Mouse (Mus musculus) liver, embryonic 14.5 days (tissue): ENCODE results near the gene Clp1. TPM values are rescaled to one million over a fixed set of nuclear protein-coding genes. Genes with fewer than 3 reads are reported as not detected.

ENCODE experiments used
- ATAC-seq: fragments of 200-750 bp; cut with Nextera tagmentation; 2 replicates; pipeline ENCODE4 v1.8.0; 2017; ENCODE audit warnings: moderate number of reproducible peaks, mild to moderate bottlenecking, moderate library complexity; ENCODE audit not compliant: insufficient read depth
- DNase-seq, 3 experiments: peaks; one replicate each; pipeline ENCODE4 v3.0.0-alpha.2; 2012 to 2013; ENCODE audit warnings: low read depth in 3 of 3, low spot score in 3 of 3
- H3K27ac ChIP-seq: fragments of 300-500 bp; sonication (generic); 2 replicates; pipeline ENCODE4 v1.5.1; 2014; ENCODE audit warnings: moderate library complexity, mild to moderate bottlenecking, control low read depth, inconsistent platforms
- H3K27me3 ChIP-seq: fragments of 300-500 bp; sonication (generic); 2 replicates; pipeline ENCODE4 v1.6.1; 2014; ENCODE audit warnings: mild to moderate bottlenecking, low read length, moderate library complexity; ENCODE audit not compliant: control insufficient read depth, insufficient read depth
- H3K36me3 ChIP-seq: fragments of 300-500 bp; sonication (generic); replicated peaks from 2 replicates; pipeline ENCODE4 v1.6.1; 2014; ENCODE audit warnings: low read depth; ENCODE audit not compliant: control insufficient read depth, insufficient read depth
- H3K4me1 ChIP-seq, 2 experiments: fragments of 200-500 bp in 1 of 2; fragments of 300-500 bp in 1 of 2; sonication (generic) in 1 of 2; replicated peaks; 2 replicates each; pipeline ENCODE4 v1.6.1; 2012 to 2014; ENCODE audit warnings: antibody characterized with exemption in 1 of 2, inconsistent platforms in 1 of 2, low read length in 1 of 2; ENCODE audit not compliant: control insufficient read depth in 2 of 2, insufficient read depth in 2 of 2
- H3K4me2 ChIP-seq: fragments of 300-500 bp; sonication (generic); 2 replicates; pipeline ENCODE4 v1.6.1; 2014; ENCODE audit warnings: low read depth, mild to moderate bottlenecking, control low read depth, moderate library complexity
- H3K4me3 ChIP-seq, 2 experiments: fragments of 200-500 bp in 1 of 2; fragments of 300-500 bp in 1 of 2; sonication (generic) in 1 of 2; 2 replicates each; pipeline ENCODE4 v1.5.1; 2012 to 2014; ENCODE audit warnings: low read depth in 2 of 2, low read length in 2 of 2, mild to moderate bottlenecking in 2 of 2, control low read depth in 1 of 2, inconsistent platforms in 1 of 2, moderate library complexity in 1 of 2; ENCODE audit not compliant: insufficient read depth in 1 of 2
- H3K9ac ChIP-seq: fragments of 300-500 bp; sonication (generic); replicated peaks from 2 replicates; pipeline ENCODE4 v1.6.1; 2014; ENCODE audit warnings: mild to moderate bottlenecking, control low read depth, moderate library complexity
- H3K9me3 ChIP-seq: fragments of 300-500 bp; sonication (generic); 2 replicates; pipeline ENCODE4 v1.6.1; 2016; ENCODE audit warnings: low read length, mixed read lengths; ENCODE audit not compliant: control insufficient read depth
- CTCF ChIP-seq: IDR thresholded peaks from 2 replicates; pipeline ENCODE4 v1.5.1; 2016; ENCODE audit warnings: antibody characterized with exemption, low read depth, control low read depth
- EP300 ChIP-seq: IDR thresholded peaks from 2 replicates; pipeline ENCODE4 v1.6.1; 2016; ENCODE audit warnings: antibody characterized with exemption, low read depth
- WGBS: fragments of 180-500 bp; shearing (Covaris S2); extraction: QIAGEN DNeasy Blood & Tissue Kit; methylation state at CpG from one replicate; pipeline ENCODE4 v1.1.7; 2014; ENCODE audit not compliant: insufficient replicate concordance; 5-methylcytosine and 5-hydroxymethylcytosine counted together
- polyA plus RNA-seq, 2 experiments: library from polyadenylated mRNA; depleted of rRNA in 1 of 2; stranded (reverse) in 1 of 2; unstranded in 1 of 2; fragments of >200 nt; fragmentation: Nextera tagmentation in 1 of 2; extraction: Ambion mirVana in 1 of 2; gene quantifications; 2 replicates each; pipeline versions ENCODE4 v1.2.1 to v1.2.3; 2012 to 2014

Clp1 gene
- polyA plus RNA-seq, 2 experiments = 27.5 to 50.9 TPM

DNA sequence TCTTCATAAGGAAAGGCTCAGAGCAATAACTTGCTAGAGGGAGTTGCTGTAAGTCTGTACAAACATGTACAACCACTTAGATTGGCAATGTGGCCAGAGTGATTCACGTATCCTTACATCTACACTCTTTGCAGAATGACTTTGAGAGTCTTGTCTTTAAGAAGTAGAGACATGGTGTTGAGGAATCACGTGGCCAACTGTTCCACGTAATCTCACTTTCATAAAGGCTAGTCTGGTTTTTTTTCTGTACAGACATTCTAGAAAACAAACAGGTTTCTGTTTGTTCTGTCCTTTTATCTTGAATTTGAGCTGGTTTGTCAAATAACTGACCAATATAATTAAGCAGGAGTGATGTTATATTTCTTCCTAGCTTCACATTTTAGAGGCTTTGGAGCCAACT lies 34.2 kb upstream of the Clp1 start:
- H3K27ac ChIP-seq = no peak overlapping the region
- DNase-seq (no peak), ATAC-seq (no peak)
- no peak overlapping the region for H3K9ac ChIP-seq
- H3K36me3 ChIP-seq = no peaks in the 10 kb centered on the region
- TF ChIP-seq EP300 (no peak), CTCF (no peak)
- no peak overlapping the region for H3K4me2 ChIP-seq
- WGBS = 56% methylated on average over 3 of the region's 3 CpGs
- no peaks in the 10 kb centered on the region for H3K9me3 ChIP-seq
- peaks cover 0 to 7% of the 10 kb centered on the region in 2 experiments; a peak in 2 of 4 replicates for H3K4me1 ChIP-seq
- no peaks in the 10 kb centered on the region for H3K27me3 ChIP-seq
- no peak overlapping the region for H3K4me3 ChIP-seq

- Histone ChIP-seq H3K36me3 (no peaks in the 10 kb centered on the region), H3K4me2 (no peak overlapping the region), H3K27me3 (no peaks in the 10 kb centered on the region), H3K9me3 (no peaks in the 10 kb centered on the region), H3K9ac (no peak overlapping the region), H3K27ac (no peak overlapping the region), H3K4me3 (no peak overlapping the region), H3K4me1 (peaks cover 0 to 7% of the 10 kb centered on the region in 2 experiments; a peak in 2 of 4 replicates)
- no peak for ATAC-seq
- WGBS = 53% methylated on average over 8 of the region's 8 CpGs
- TF ChIP-seq EP300 = no peak
- TF ChIP-seq CTCF = no peak
- DNase-seq = no peak
These were observed 33.6 kb upstream of the Clp1 start for GRCm38 (mm10) chr2:84760777-84761176.

- 0% methylated on average over 2 of the region's 2 CpGs for WGBS
- TF ChIP-seq EP300 = no peak
- TF ChIP-seq CTCF = peak; percentile 80
- Histone ChIP-seq H3K27ac (no peak overlapping the region), H3K27me3 (no peaks in the 10 kb centered on the region), H3K9ac (no peak overlapping the region), H3K4me2 (no peak overlapping the region), H3K9me3 (no peaks in the 10 kb centered on the region), H3K36me3 (no peaks in the 10 kb centered on the region), H3K4me1 (peaks cover 0 to 7% of the 10 kb centered on the region in 2 experiments; a peak in 2 of 4 replicates), H3K4me3 (no peak overlapping the region)
- ATAC-seq (peak; percentile 58; the same call in 1 of the 2 replicates), DNase-seq (no peak)
These were observed 31.5 kb upstream of the Clp1 start for GRCm38 (mm10) chr2:84758542-84759127.

- H3K9me3 ChIP-seq = no peaks in the 10 kb centered on the region
- no peak overlapping the region for H3K9ac ChIP-seq
- H3K4me3 ChIP-seq = no peak overlapping the region
- no peak for ATAC-seq
- peaks cover 0 to 7% of the 10 kb centered on the region in 2 experiments; a peak in 2 of 4 replicates for H3K4me1 ChIP-seq
- no peak for DNase-seq
- H3K27ac ChIP-seq = no peak overlapping the region
- no peak overlapping the region for H3K4me2 ChIP-seq
- no peak for TF ChIP-seq EP300
- WGBS = 51% methylated on average over 7 of the region's 7 CpGs
- no peaks in the 10 kb centered on the region; the same call in 1 of the 2 replicates for H3K27me3 ChIP-seq
- no peaks in the 10 kb centered on the region for H3K36me3 ChIP-seq
These were observed 30.0 kb upstream of the Clp1 start for GRCm38 (mm10) chr2:84757026-84757682.

GRCm38 (mm10) chr2:84756245-84756644 lies 29.1 kb upstream of the Clp1 start:
- Histone ChIP-seq H3K4me3 (no peak overlapping the region), H3K9me3 (no peaks in the 10 kb centered on the region), H3K9ac (no peak overlapping the region), H3K4me1 (peaks cover 0 to 4% of the 10 kb centered on the region in 2 experiments; a peak in 2 of 4 replicates), H3K27me3 (no peaks in the 10 kb centered on the region; the same call in 1 of the 2 replicates), H3K36me3 (no peaks in the 10 kb centered on the region), H3K4me2 (no peak overlapping the region), H3K27ac (no peak overlapping the region)
- ATAC-seq (peak; percentile 22; the same call in 1 of the 2 replicates), DNase-seq (no peak)
- TF ChIP-seq EP300 (no peak), CTCF (no peak)
- WGBS = 70% methylated on average over 5 of the region's 5 CpGs
